Mouse (Mus musculus) bone marrow macrophage, adult 2 months (primary cell): ENCODE data around the gene Cyp2ab1.

Experiments used
- CTCF ChIP-seq: IDR thresholded peaks from 2 replicates; pipeline ENCODE4 v1.5.1; 2012; ENCODE audit warnings: low read depth, mild to moderate bottlenecking, low read length, moderate library complexity
- POLR2A ChIP-seq: IDR thresholded peaks from 2 replicates; pipeline ENCODE4 v1.6.1; 2012; ENCODE audit warnings: mild to moderate bottlenecking, low read depth, low read length, borderline replicate concordance

DNA sequence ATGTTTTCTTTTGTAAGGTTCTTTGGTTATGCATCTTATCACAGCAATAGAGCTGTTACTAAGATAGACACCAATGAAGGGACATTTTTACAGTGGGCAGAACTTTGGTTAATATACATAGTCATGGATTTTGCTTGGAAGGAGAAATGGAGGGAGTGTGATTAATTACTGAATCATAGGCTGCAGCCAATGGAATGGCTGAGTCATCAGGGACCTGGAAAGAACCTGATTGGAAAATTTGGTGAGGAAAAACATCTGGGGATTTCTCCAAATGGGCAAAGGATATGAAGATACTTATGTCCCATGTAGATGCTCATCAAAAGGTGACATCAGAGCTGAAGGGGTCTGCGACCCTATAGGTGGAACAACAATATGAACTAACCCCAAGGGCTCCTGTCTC, 28.8 kb upstream of the Cyp2ab1 start:
- no peak for TF ChIP-seq POLR2A
- TF ChIP-seq CTCF: no peak
